Mouse (Mus musculus) limb, embryonic 12.5 days (tissue): ENCODE data around the gene Nxnl2. TPM values are rescaled to one million over a fixed set of nuclear protein-coding genes. Genes with fewer than 3 reads are reported as not detected.
A peak's percentile ranks its signal among the peaks of the same experiment; 100 is the strongest.

Experiments used
- ATAC-seq: fragments of 200-750 bp; cut with Nextera tagmentation; 2 replicates; pipeline ENCODE4 v1.8.0; 2017; ENCODE audit warnings: low read depth, moderate TSS enrichment; ENCODE audit not compliant: insufficient number of reproducible peaks, insufficient read depth, low FRiP score, low TSS enrichment
- H3K27ac ChIP-seq: fragments of 300-500 bp; sonication (generic); 2 replicates; pipeline ENCODE4 v1.5.1; 2016; ENCODE audit warnings: mild to moderate bottlenecking, moderate library complexity
- H3K27me3 ChIP-seq: fragments of 300-500 bp; sonication (generic); 2 replicates; pipeline ENCODE4 v1.6.1; 2016; ENCODE audit warnings: mild to moderate bottlenecking, moderate library complexity
- H3K36me3 ChIP-seq: fragments of 300-500 bp; sonication (generic); 2 replicates; pipeline ENCODE4 v1.6.1; 2016; ENCODE audit warnings: mild to moderate bottlenecking, moderate library complexity
- H3K4me1 ChIP-seq: fragments of 300-500 bp; sonication (generic); replicated peaks from 2 replicates; pipeline ENCODE4 v1.6.1; 2016
- H3K4me2 ChIP-seq: fragments of 300-500 bp; sonication (generic); 2 replicates; pipeline ENCODE4 v1.6.1; 2016; ENCODE audit warnings: mild to moderate bottlenecking, moderate library complexity
- H3K4me3 ChIP-seq: fragments of 300-500 bp; sonication (generic); replicated peaks from 2 replicates; pipeline ENCODE4 v1.5.1; 2016; ENCODE audit warnings: mild to moderate bottlenecking
- H3K9ac ChIP-seq: fragments of 300-500 bp; sonication (generic); replicated peaks from 2 replicates; pipeline ENCODE4 v1.6.1; 2016; ENCODE audit warnings: mild to moderate bottlenecking, moderate library complexity
- H3K9me3 ChIP-seq: fragments of 300-500 bp; sonication (generic); 2 replicates; pipeline ENCODE4 v1.6.1; 2016; ENCODE audit warnings: mild to moderate bottlenecking, moderate library complexity
- WGBS: fragments of 180-500 bp; shearing (Covaris S2); methylation state at CpG from one replicate; pipeline ENCODE4 v1.1.7; 2016; 5-methylcytosine and 5-hydroxymethylcytosine counted together
- polyA plus RNA-seq: library from polyadenylated mRNA; unstranded; fragments of >200 nt; fragmentation: Nextera tagmentation; extraction: Ambion mirVana; gene quantifications from 2 replicates; pipeline ENCODE4 v1.2.1, GENCODE M21; 2016

The Nxnl2 gene
- polyA plus RNA-seq, result 9.4 and 9.5 TPM in 2 replicates

GRCm38 (mm10) chr13:51170691-51171680 lies at the start of gene Nxnl2:
Gene Nxnl2, plus strand, starts transcription at chr13:51171022.
- Histone ChIP-seq H3K27ac (peak within 1 kb of the TSS; percentile 31; the same call in 1 of the 2 replicates), H3K9ac (peak within 1 kb of the TSS; percentile 61), H3K4me2 (peak within 1 kb of the TSS; percentile 99), H3K36me3 (no peaks in the 10 kb centered on the region), H3K27me3 (peaks cover 26% of the 10 kb centered on the region), H3K9me3 (0 out of 2 replicates have a peak, but pooled peaks cover 6% of the 10 kb centered on the region), H3K4me3 (peak within 1 kb of the TSS; percentile 58), H3K4me1 (peaks cover 20% of the 10 kb centered on the region)
- peak; percentile 70 for ATAC-seq
- WGBS, result under 1% methylated on average over 64 of the region's 64 CpGs

GRCm38 (mm10) chr13:51121966-51122365 lies 48.9 kb upstream of the Nxnl2 start:
- H3K4me3 ChIP-seq, result no peak overlapping the region
- no peak overlapping the region for H3K4me2 ChIP-seq
- peaks cover 62% of the 10 kb centered on the region for H3K4me1 ChIP-seq
- no peaks in the 10 kb centered on the region for H3K9me3 ChIP-seq
- H3K27me3 ChIP-seq, result no peaks in the 10 kb centered on the region
- no peak overlapping the region for H3K9ac ChIP-seq
- H3K36me3 ChIP-seq, result peaks cover 36% of the 10 kb centered on the region
- ATAC-seq, result no peak
- 53% methylated on average over 1 of the region's 1 CpGs for WGBS
- peak overlapping the region; percentile 41; the same call in 1 of the 2 replicates for H3K27ac ChIP-seq

DNA sequence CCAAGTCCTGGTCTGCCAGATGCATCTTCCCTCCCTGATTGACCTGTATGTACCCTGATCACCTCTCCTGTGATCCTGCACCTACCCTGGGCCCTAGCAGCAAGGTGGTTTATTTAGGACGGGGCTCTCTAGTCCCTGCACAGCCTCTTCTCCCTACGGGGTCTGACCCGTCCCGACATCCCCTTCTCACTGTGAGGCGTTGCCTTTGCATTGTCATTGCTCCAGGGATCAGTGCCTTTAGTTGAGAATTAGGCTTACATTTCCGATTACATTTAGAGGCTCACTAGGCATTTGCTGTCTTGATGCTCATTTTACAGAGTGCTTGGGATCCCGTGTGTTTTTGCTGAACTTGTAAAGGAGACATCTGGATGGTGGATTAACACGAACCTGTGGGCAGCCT lies 48.1 kb upstream of the Nxnl2 start:
- H3K4me3 ChIP-seq, result no peak overlapping the region
- H3K36me3 ChIP-seq, result peaks cover 41% of the 10 kb centered on the region
- no peak overlapping the region for H3K9ac ChIP-seq
- no peaks in the 10 kb centered on the region for H3K27me3 ChIP-seq
- H3K27ac ChIP-seq, result no peak overlapping the region
- H3K4me2 ChIP-seq, result no peak overlapping the region
- H3K4me1 ChIP-seq, result peaks cover 62% of the 10 kb centered on the region
- WGBS, result 74% methylated on average over 8 of the region's 8 CpGs
- no peak for ATAC-seq
- no peaks in the 10 kb centered on the region for H3K9me3 ChIP-seq

DNA sequence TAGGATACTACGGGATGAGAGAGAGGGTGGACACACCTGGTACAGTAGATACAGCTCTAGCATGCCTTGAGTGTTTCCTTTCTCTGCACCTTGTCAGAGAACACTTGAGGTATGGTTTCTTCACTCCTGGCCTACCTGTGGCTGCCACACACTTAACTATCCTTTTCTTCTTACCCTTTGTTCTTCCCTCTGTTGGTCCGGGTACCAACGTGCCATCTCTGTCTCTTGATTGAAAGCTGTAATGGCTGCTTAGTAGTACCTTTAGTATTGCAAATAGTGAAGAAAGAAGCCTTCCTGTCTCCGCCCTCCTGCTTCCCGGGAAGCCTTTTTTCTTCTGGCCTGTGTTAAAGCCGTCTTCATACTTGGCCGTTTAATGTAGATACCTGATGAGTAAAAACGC lies 45.5 kb upstream of the Nxnl2 start:
- Histone ChIP-seq H3K4me2 (no peak overlapping the region), H3K4me1 (peaks cover 41% of the 10 kb centered on the region), H3K9ac (no peak overlapping the region), H3K9me3 (no peaks in the 10 kb centered on the region), H3K27me3 (no peaks in the 10 kb centered on the region), H3K27ac (no peak overlapping the region), H3K4me3 (no peak overlapping the region), H3K36me3 (peaks cover 65% of the 10 kb centered on the region)
- WGBS, result 80% methylated on average over 8 of the region's 8 CpGs
- ATAC-seq, result no peak

DNA sequence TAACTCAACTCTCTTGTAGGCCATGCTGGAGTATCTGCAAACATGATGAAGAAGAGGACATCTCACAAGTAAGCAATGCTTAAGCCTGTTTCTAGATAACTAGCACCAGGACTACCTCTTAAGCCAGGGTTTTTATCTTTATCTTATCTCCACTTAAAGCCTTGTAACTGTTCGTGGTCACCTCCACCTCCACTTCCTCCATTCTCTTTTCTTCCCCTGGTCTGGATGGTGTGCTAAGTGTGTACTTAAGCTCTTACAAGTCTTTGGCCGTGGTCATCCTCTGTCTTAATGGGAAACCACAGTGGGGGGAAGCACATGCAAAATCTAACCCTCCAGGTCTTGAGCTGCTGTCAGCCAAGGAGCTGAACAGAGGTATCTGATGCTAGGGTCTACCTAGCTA lies 42.9 kb upstream of the Nxnl2 start:
- Histone ChIP-seq H3K36me3 (peaks cover 85% of the 10 kb centered on the region), H3K9ac (no peak overlapping the region), H3K4me3 (no peak overlapping the region), H3K4me1 (peaks cover 17% of the 10 kb centered on the region), H3K27ac (no peak overlapping the region), H3K27me3 (no peaks in the 10 kb centered on the region), H3K4me2 (no peak overlapping the region), H3K9me3 (no peaks in the 10 kb centered on the region)
- WGBS, result 89% methylated on average over 2 of the region's 2 CpGs
- ATAC-seq, result no peak

- Histone ChIP-seq H3K4me1 (peaks cover 11% of the 10 kb centered on the region; the same call in 1 of the 2 replicates), H3K36me3 (peaks cover 84% of the 10 kb centered on the region), H3K4me2 (no peak overlapping the region), H3K4me3 (no peak overlapping the region), H3K9me3 (no peaks in the 10 kb centered on the region), H3K27ac (no peak overlapping the region), H3K9ac (no peak overlapping the region), H3K27me3 (no peaks in the 10 kb centered on the region)
- no peak for ATAC-seq
- WGBS, result 92% methylated on average over 7 of the region's 7 CpGs
These were observed 42.4 kb upstream of the Nxnl2 start for GRCm38 (mm10) chr13:51128417-51128816.

- no peaks in the 10 kb centered on the region for H3K9me3 ChIP-seq
- no peak overlapping the region for H3K4me2 ChIP-seq
- H3K4me1 ChIP-seq, result peaks cover 4% of the 10 kb centered on the region; the same call in 1 of the 2 replicates
- ATAC-seq, result no peak
- H3K27me3 ChIP-seq, result no peaks in the 10 kb centered on the region
- H3K36me3 ChIP-seq, result peaks cover 84% of the 10 kb centered on the region
- no peak overlapping the region for H3K4me3 ChIP-seq
- no peak overlapping the region for H3K27ac ChIP-seq
- WGBS, result 89% methylated on average over 10 of the region's 10 CpGs
- no peak overlapping the region for H3K9ac ChIP-seq
These were observed 39.6 kb upstream of the Nxnl2 start for GRCm38 (mm10) chr13:51131179-51131578.

DNA sequence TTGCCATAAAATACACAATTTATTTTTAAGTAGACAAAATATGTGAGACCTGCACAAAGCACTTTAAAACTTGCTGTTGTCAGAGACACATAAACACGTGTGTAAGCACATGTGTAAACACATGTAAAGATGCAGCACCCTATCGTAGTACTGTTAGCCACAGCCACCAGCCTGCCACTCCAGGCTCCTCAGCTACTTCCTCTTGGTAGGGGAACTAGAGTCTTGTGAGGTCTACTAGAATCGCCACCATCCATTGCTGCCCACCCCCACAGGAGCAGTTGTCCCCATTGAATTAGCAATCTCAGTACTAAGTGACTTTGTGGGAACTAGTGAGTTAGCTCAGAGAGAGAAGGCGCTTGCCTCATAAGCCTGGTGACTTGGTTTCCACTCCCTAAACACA lies 34.5 kb upstream of the Nxnl2 start:
- Histone ChIP-seq H3K27ac (no peak overlapping the region), H3K4me3 (no peak overlapping the region), H3K9ac (no peak overlapping the region), H3K36me3 (peaks cover 77% of the 10 kb centered on the region), H3K4me1 (peaks cover 15% of the 10 kb centered on the region), H3K9me3 (no peaks in the 10 kb centered on the region), H3K4me2 (no peak overlapping the region), H3K27me3 (no peaks in the 10 kb centered on the region)
- 85% methylated on average over 4 of the region's 4 CpGs for WGBS
- no peak for ATAC-seq

DNA sequence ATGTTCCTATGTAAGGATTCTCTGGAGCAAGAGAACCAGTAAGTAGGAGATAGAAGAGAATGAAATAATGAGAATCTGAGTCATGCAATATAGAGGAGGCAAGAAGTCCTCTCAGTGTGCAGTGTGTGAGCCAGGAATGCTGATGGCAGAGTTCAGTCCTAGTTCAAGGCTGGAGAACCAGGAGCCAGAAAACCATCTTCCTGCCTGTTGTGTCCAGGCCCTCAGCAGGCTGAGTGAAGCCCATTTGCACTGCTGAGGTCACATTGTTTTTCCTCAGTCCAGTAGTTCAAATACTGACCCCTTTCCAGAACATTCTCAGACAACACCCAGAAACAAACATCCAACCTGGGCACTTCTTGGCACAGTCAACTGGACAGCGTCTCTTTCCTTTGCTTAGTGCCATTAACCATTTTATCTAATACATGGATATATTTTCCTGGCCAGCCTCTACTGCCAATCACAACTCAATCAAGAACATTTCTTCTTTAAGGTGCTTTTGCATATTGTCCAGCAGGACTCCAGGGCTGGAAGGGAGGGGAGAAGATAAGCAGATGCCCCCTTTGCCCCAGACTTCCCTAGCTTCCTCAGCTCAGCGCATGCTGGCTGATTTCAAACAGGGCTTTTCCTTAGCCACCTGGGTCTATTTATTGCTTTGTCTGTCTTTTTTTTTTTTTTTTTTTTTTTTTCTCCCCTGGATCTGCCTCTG lies 33.7 kb upstream of the Nxnl2 start:
- Histone ChIP-seq H3K9ac (no peak overlapping the region), H3K4me1 (peaks cover 15% of the 10 kb centered on the region), H3K36me3 (peaks cover 77% of the 10 kb centered on the region), H3K9me3 (no peaks in the 10 kb centered on the region), H3K4me2 (no peak overlapping the region), H3K4me3 (no peak overlapping the region), H3K27ac (peak overlapping the region; percentile 24), H3K27me3 (no peaks in the 10 kb centered on the region)
- no peak for ATAC-seq
- 57% methylated on average over 2 of the region's 2 CpGs for WGBS

GRCm38 (mm10) chr13:51137702-51138031 lies 33.2 kb upstream of the Nxnl2 start:
- Histone ChIP-seq H3K27me3 (no peaks in the 10 kb centered on the region), H3K36me3 (peaks cover 76% of the 10 kb centered on the region), H3K27ac (peak overlapping the region; percentile 24), H3K9me3 (no peaks in the 10 kb centered on the region), H3K4me3 (no peak overlapping the region), H3K9ac (no peak overlapping the region), H3K4me2 (no peak overlapping the region), H3K4me1 (peaks cover 15% of the 10 kb centered on the region)
- ATAC-seq, result 0 out of 2 replicates have a peak, but pooled peaks have one; percentile 56

- Histone ChIP-seq H3K27me3 (no peaks in the 10 kb centered on the region), H3K36me3 (peaks cover 85% of the 10 kb centered on the region), H3K9ac (no peak overlapping the region), H3K4me2 (no peak overlapping the region), H3K9me3 (no peaks in the 10 kb centered on the region), H3K4me3 (no peak overlapping the region), H3K27ac (no peak overlapping the region), H3K4me1 (no peaks in the 10 kb centered on the region)
- WGBS, result 85% methylated on average over 1 of the region's 1 CpGs
- ATAC-seq, result no peak
These were observed 23.7 kb upstream of the Nxnl2 start for GRCm38 (mm10) chr13:51147106-51147505.
